25 mouse cellular contexts compared by ENCODE assay signal in the genomic region with DNA sequence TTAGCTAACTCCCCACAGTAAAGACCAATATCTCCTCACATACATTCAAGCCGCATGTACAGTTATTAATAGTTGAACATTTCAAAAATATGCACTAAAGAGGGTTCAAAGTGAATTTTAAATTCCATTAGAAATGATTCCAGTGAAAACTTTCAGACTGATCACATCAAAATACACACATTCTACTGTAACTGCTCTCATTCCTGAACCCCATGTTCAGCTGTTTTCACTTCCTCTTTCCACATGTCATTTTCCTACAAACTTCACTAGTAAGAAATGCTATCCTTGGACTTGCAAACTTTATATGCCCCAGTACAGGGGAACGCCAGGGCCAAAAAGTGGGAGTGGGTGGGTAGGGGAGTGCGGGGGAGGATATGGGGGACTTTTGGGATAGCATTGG. TPM values are rescaled to one million over a fixed set of nuclear protein-coding genes. Genes with fewer than 3 reads are reported as not detected.
DNase-seq lines count a peak whose midpoint lies in the region; ATAC-seq and TF ChIP-seq lines count a peak whose summit lies in the region.
"Had no signal": no experiment of that assay in that cellular context is flagged by ENCODE, and none has a peak within 500 bp of the region (broad histone marks: within the 10 kb centered on the region; RNA-seq: fewer than 3 reads in every experiment).

No protein-coding gene starts in this region.

- H3K9ac ChIP-seq in midbrain, embryonic 11.5 days (ENCODE audit: low read length): no peak overlapping the region
- H3K9ac ChIP-seq in midbrain, postnatal 0 days (replicated peaks; ENCODE audit: low read length, poor library complexity, severe bottlenecking): no peak overlapping the region
- H3K9ac ChIP-seq: embryonic facial prominence, embryonic 12.5 days; embryonic facial prominence, embryonic 15.5 days; heart, embryonic 13.5 days; hindbrain, embryonic 14.5 days had no signal

- no peak for ATAC-seq in midbrain, embryonic 11.5 days (ENCODE audit: low FRiP score)
- no peak for ATAC-seq in midbrain, postnatal 0 days (ENCODE audit: low FRiP score)
- peak; percentile 48 for ATAC-seq in granulocyte monocyte progenitor cell, adult 5-6 weeks (replicated peaks; ENCODE audit: poor library complexity, severe bottlenecking)
- ATAC-seq: activated CD4-positive, CD25-positive, alpha-beta regulatory T cell, adult 4 months; forebrain, embryonic 14.5 days; hindbrain, postnatal 0 days; inflammation-experienced regulatory T-cells, adult 6 months; intestine, embryonic 16.5 days had no signal

- peak; percentile 17 for DNase-seq in midbrain, embryonic 11.5 days (ENCODE audit: low spot score, missing footprints)
- no peak for DNase-seq in midbrain, postnatal 0 days (ENCODE audit: low spot score)
- peak; percentile 37 for DNase-seq in splenic B cell, adult 2 months (ENCODE audit: low read depth, low spot score)
- DNase-seq in urinary bladder, postnatal 14 days (ENCODE audit: low spot score): no peak
- DNase-seq in cerebellum, postnatal 10 days: no peak
- DNase-seq: adrenal gland, adult 8-10 months; adrenal gland, postnatal 25 days; B cell, adult 2 months; cerebellum, adult 18-20 months; cerebellum, adult 9-10 months; cerebellum, postnatal 25 days; heart, postnatal 14 days; heart, postnatal 4 days had no signal

- H3K4me3 ChIP-seq in midbrain, embryonic 11.5 days (ENCODE audit: low read depth, low read length): no peak overlapping the region
- no peak overlapping the region for H3K4me3 ChIP-seq in midbrain, postnatal 0 days (ENCODE audit: low read depth, low read length)
- H3K4me3 ChIP-seq: embryonic facial prominence, embryonic 12.5 days; embryonic facial prominence, embryonic 15.5 days; heart, adult 2 months; heart, embryonic 10.5 days; heart, embryonic 13.5 days had no signal

- no peak overlapping the region for H3K27ac ChIP-seq in midbrain, embryonic 11.5 days (ENCODE audit: low read depth, low read length)
- H3K27ac ChIP-seq in midbrain, postnatal 0 days (ENCODE audit: low read depth, low read length): no peak overlapping the region
- H3K27ac ChIP-seq: embryonic facial prominence, embryonic 12.5 days; embryonic facial prominence, embryonic 15.5 days; heart, embryonic 10.5 days; heart, embryonic 13.5 days; hindbrain, embryonic 14.5 days; hindbrain, postnatal 0 days had no signal

- no peak overlapping the region for H3K4me2 ChIP-seq in midbrain, embryonic 11.5 days
- H3K4me2 ChIP-seq in midbrain, postnatal 0 days (ENCODE audit: low read depth, low read length, poor library complexity, severe bottlenecking): no peak overlapping the region
- H3K4me2 ChIP-seq: embryonic facial prominence, embryonic 12.5 days; embryonic facial prominence, embryonic 15.5 days; heart, embryonic 13.5 days; hindbrain, embryonic 14.5 days had no signal

- no peak for TF ChIP-seq CTCF in midbrain, postnatal 0 days (IDR thresholded peaks at IDR 0.05)

- H3K9me3 ChIP-seq in midbrain, embryonic 11.5 days (ENCODE audit: control insufficient read depth, low read length): no peaks in the 10 kb centered on the region
- H3K9me3 ChIP-seq in midbrain, postnatal 0 days (ENCODE audit: low read length): no peaks in the 10 kb centered on the region
- H3K9me3 ChIP-seq: embryonic facial prominence, embryonic 12.5 days; embryonic facial prominence, embryonic 15.5 days; heart, embryonic 10.5 days; heart, embryonic 13.5 days had no signal

- H3K4me1 ChIP-seq in midbrain, embryonic 11.5 days (ENCODE audit: control insufficient read depth, insufficient read depth, low read length): peaks cover 9% of the 10 kb centered on the region
- 0 out of 2 replicates have a peak, but pooled peaks cover 4% of the 10 kb centered on the region for H3K4me1 ChIP-seq in midbrain, postnatal 0 days (ENCODE audit: insufficient read depth, low read length)

- no peaks in the 10 kb centered on the region for H3K27me3 ChIP-seq in midbrain, embryonic 11.5 days (ENCODE audit: control insufficient read depth, insufficient read depth, low read length)
- no peaks in the 10 kb centered on the region for H3K27me3 ChIP-seq in midbrain, postnatal 0 days (ENCODE audit: insufficient read depth, low read length)
- no peaks in the 10 kb centered on the region for H3K27me3 ChIP-seq in splenic B cell, adult 2 months (ENCODE audit: control insufficient read depth, insufficient read depth, low read length, poor library complexity, severe bottlenecking)
- H3K27me3 ChIP-seq: embryonic facial prominence, embryonic 12.5 days; embryonic facial prominence, embryonic 15.5 days; heart, embryonic 13.5 days had no signal

- WGBS in midbrain, embryonic 11.5 days: 91% methylated on average over 3 of the region's 3 CpGs
- WGBS in midbrain, postnatal 0 days: 93% methylated on average over 3 of the region's 3 CpGs

- no peaks in the 10 kb centered on the region; the same call in 1 of the 2 replicates for H3K36me3 ChIP-seq in midbrain, embryonic 11.5 days (ENCODE audit: control insufficient read depth, insufficient read depth, low read length)
- H3K36me3 ChIP-seq in midbrain, postnatal 0 days (ENCODE audit: insufficient read depth, low read length): 0 out of 2 replicates have a peak, but pooled peaks cover 3% of the 10 kb centered on the region
- 0 out of 2 replicates have a peak, but pooled peaks cover 2% of the 10 kb centered on the region for H3K36me3 ChIP-seq in splenic B cell, adult 2 months (ENCODE audit: control insufficient read depth, insufficient read depth, low read length, poor library complexity, severe bottlenecking)

RNA-seq across cellular contexts. Expression of a gene that starts 12.6 kb away (rescaled TPM):
- polyA plus RNA-seq in midbrain, embryonic 11.5 days (2014; fragmentation: Nextera tagmentation; extraction: Ambion mirVana): 36.5 and 38.8 TPM in 2 replicates
- 54.6 and 69.8 TPM in 2 replicates for total RNA-seq in midbrain, postnatal 0 days (2014; rRNA removed)
- 20.4 and 21.4 TPM in 2 replicates for polyA plus RNA-seq in midbrain, postnatal 0 days (2015; fragmentation: Nextera tagmentation; extraction: Ambion mirVana)
- 23.0 and 25.1 TPM in 2 replicates for total RNA-seq in granulocyte monocyte progenitor cell, adult 5-6 weeks (2014; fragmentation: Nextera tagmentation)
- total RNA-seq in granulocyte monocyte progenitor cell, adult 5-6 weeks (2017): 15.0 and 16.8 TPM in 2 replicates

Comparison
In these comparisons a context has a peak if more than half of its experiments do, and no peak if none do; other contexts are left out.
1. DNase-seq: peak in midbrain, embryonic 11.5 days (single experiment) and splenic B cell, adult 2 months (single experiment); none in midbrain, postnatal 0 days (single experiment), urinary bladder, postnatal 14 days (single experiment) and cerebellum, postnatal 10 days (0 of 2).